ENCODE assay signal across 11 mouse cellular contexts in the genomic region with DNA sequence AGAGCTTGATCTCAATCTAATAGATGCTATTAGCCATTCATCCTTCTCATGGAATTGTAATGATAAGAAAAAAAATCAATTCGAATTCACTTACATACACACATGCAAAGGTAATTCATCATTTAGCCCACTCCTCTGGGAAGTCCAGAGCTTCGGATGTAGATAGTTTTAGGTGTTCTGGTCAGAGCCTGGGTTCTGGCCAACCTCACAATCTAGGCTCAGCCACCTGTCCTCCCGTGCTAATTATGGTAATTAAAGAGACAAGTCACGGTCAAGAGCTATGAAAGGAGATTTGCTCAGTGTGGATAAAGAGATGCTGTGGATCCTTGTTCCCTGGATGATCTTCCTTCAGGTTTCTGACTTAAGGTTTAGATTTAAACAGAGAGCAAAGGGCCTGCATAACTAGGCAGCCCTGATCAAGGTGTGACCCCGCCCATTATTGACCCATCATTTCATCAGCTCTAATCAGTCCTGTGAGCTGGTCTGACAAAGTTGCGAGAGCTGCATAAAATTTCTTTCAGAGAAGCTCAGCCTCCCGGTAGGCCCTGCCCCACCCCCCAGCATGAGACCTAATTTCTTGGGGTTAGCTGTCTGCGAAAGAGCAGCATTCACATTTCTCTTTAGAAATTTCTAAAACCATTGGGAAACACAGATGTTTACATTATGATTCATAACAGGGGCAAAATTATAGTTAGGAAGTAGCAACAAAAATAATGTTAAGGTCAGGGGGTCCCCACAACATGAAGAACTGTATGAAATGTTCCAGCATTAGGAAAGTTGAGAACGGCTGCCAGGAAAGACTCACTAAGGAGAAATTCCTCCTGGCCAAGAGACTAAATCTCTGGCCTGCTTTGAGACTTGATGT.
DNase-seq lines count a peak whose midpoint lies in the region; ATAC-seq and TF ChIP-seq lines count a peak whose summit lies in the region.
"Had no signal": no experiment of that assay in that cellular context is flagged by ENCODE, and none has a peak within 500 bp of the region (broad histone marks: within the 10 kb centered on the region; RNA-seq: fewer than 3 reads in every experiment).

No protein-coding gene starts in this region.

- WGBS in kidney, postnatal 0 days: 48% methylated on average over 9 of the region's 9 CpGs
- WGBS in cerebellum, adult 2 months: 52% methylated on average over 9 of the region's 9 CpGs
- WGBS in forebrain, embryonic 11.5 days: 45% methylated on average over 9 of the region's 9 CpGs
- WGBS in midbrain, embryonic 16.5 days: 37% methylated on average over 9 of the region's 9 CpGs

- no peaks in the 10 kb centered on the region for H3K9me3 ChIP-seq in kidney, postnatal 0 days (replicated peaks; ENCODE audit: low read length)
- no peaks in the 10 kb centered on the region for H3K9me3 ChIP-seq in forebrain, embryonic 11.5 days (ENCODE audit: control insufficient read depth, low read length)
- no peaks in the 10 kb centered on the region for H3K9me3 ChIP-seq in midbrain, embryonic 16.5 days (replicated peaks; ENCODE audit: control insufficient read depth, low read length, poor library complexity, severe bottlenecking)
- H3K9me3 ChIP-seq: lung, embryonic 15.5 days had no signal

- TF ChIP-seq CTCF in kidney, postnatal 0 days (IDR thresholded peaks at IDR 0.05; ENCODE audit: low read depth): no peak
- TF ChIP-seq CTCF in cerebellum, adult 2 months (IDR thresholded peaks at IDR 0.05; ENCODE audit: borderline replicate concordance, insufficient read depth, low read depth, low read length): no peak

- H3K36me3 ChIP-seq in kidney, postnatal 0 days (ENCODE audit: insufficient read depth, low read length): no peaks in the 10 kb centered on the region
- no peaks in the 10 kb centered on the region for H3K36me3 ChIP-seq in forebrain, embryonic 11.5 days (ENCODE audit: control insufficient read depth, insufficient read depth, low read length)
- H3K36me3 ChIP-seq in midbrain, embryonic 16.5 days (ENCODE audit: control insufficient read depth, insufficient read depth, low read length): no peaks in the 10 kb centered on the region
- H3K36me3 ChIP-seq: lung, embryonic 15.5 days had no signal

- H3K4me3 ChIP-seq in kidney, postnatal 0 days (replicated peaks; ENCODE audit: low read depth, low read length): no peak overlapping the region
- no peak overlapping the region for H3K4me3 ChIP-seq in cerebellum, adult 2 months (replicated peaks; ENCODE audit: insufficient read depth, low read depth, low read length)
- H3K4me3 ChIP-seq in forebrain, embryonic 11.5 days (ENCODE audit: low read depth, low read length): no peak overlapping the region; the same call in 1 of the 2 replicates
- no peak overlapping the region for H3K4me3 ChIP-seq in midbrain, embryonic 16.5 days (ENCODE audit: low read depth, low read length)
- H3K4me3 ChIP-seq: lung, embryonic 15.5 days had no signal

- peak; percentile 45 for DNase-seq in kidney, postnatal 0 days (ENCODE audit: low spot score)
- no peak for DNase-seq in kidney, postnatal 36 days
- peak; percentile 31 to 69 for DNase-seq in cerebellum, adult 2 months
- no peak for DNase-seq in forebrain, embryonic 11.5 days (ENCODE audit: low spot score)
- no peak for DNase-seq in layer of hippocampus, adult 9-11 months
- no peak for DNase-seq in kidney, postnatal 25 days
- DNase-seq: thymus, postnatal 36 days had no signal

- no peak overlapping the region for H3K27ac ChIP-seq in kidney, postnatal 0 days
- no peak overlapping the region for H3K27ac ChIP-seq in cerebellum, adult 2 months (ENCODE audit: insufficient read depth, low read length)
- H3K27ac ChIP-seq in forebrain, embryonic 11.5 days (ENCODE audit: low read depth, low read length): no peak overlapping the region
- H3K27ac ChIP-seq in midbrain, embryonic 16.5 days (ENCODE audit: low read length): no peak overlapping the region
- H3K27ac ChIP-seq: lung, embryonic 15.5 days had no signal

- H3K27me3 ChIP-seq in kidney, postnatal 0 days (ENCODE audit: insufficient read depth, low read length): no peaks in the 10 kb centered on the region
- no peaks in the 10 kb centered on the region for H3K27me3 ChIP-seq in cerebellum, adult 2 months (ENCODE audit: control insufficient read depth, insufficient read depth, low read length)
- H3K27me3 ChIP-seq in forebrain, embryonic 11.5 days (ENCODE audit: control insufficient read depth, insufficient read depth, low read length): no peaks in the 10 kb centered on the region
- H3K27me3 ChIP-seq in midbrain, embryonic 16.5 days (ENCODE audit: control insufficient read depth, insufficient read depth, low read depth, low read length): no peaks in the 10 kb centered on the region
- H3K27me3 ChIP-seq: lung, embryonic 15.5 days had no signal

- no peak overlapping the region for H3K4me2 ChIP-seq in kidney, postnatal 0 days (ENCODE audit: low read length)
- peak overlapping the region; percentile 8; the same call in 1 of the 2 replicates for H3K4me2 ChIP-seq in forebrain, embryonic 11.5 days (ENCODE audit: low read depth, low read length, severe bottlenecking)
- no peak overlapping the region for H3K4me2 ChIP-seq in midbrain, embryonic 16.5 days (ENCODE audit: low read length)
- H3K4me2 ChIP-seq: lung, embryonic 15.5 days had no signal

- TF ChIP-seq POLR2A in cerebellum, adult 2 months (IDR thresholded peaks at IDR 0.05; ENCODE audit: borderline replicate concordance, insufficient read depth, low read length): no peak

- H3K9ac ChIP-seq in kidney, postnatal 0 days (ENCODE audit: low read depth, low read length): no peak overlapping the region
- H3K9ac ChIP-seq in forebrain, embryonic 11.5 days (ENCODE audit: low read length): no peak overlapping the region
- no peak overlapping the region for H3K9ac ChIP-seq in midbrain, embryonic 16.5 days (ENCODE audit: low read depth, low read length)
- H3K9ac ChIP-seq: lung, embryonic 15.5 days had no signal

- H3K4me1 ChIP-seq in kidney, postnatal 0 days (replicated peaks; ENCODE audit: insufficient read depth, low read length): no peaks in the 10 kb centered on the region
- H3K4me1 ChIP-seq in cerebellum, adult 2 months (ENCODE audit: control insufficient read depth, insufficient read depth, low read length): peaks cover 7% of the 10 kb centered on the region; the same call in 1 of the 2 replicates
- H3K4me1 ChIP-seq in forebrain, embryonic 11.5 days (replicated peaks; ENCODE audit: control insufficient read depth, insufficient read depth, low read length): peaks cover 15% of the 10 kb centered on the region
- H3K4me1 ChIP-seq in midbrain, embryonic 16.5 days (ENCODE audit: control insufficient read depth, insufficient read depth, low read length): peaks cover 8% of the 10 kb centered on the region

- no peak for ATAC-seq in kidney, postnatal 0 days (replicated peaks; ENCODE audit: low FRiP score, low read depth)
- ATAC-seq in forebrain, embryonic 11.5 days (replicated peaks; ENCODE audit: low FRiP score): no peak
- peak; percentile 42; the same call in 1 of the 2 replicates for ATAC-seq in midbrain, embryonic 16.5 days
- ATAC-seq in CD4-positive, CD25-positive, alpha-beta regulatory T cell, adult 4 months: no peak
- ATAC-seq: activated CD4-positive, CD25-positive, alpha-beta regulatory T cell, adult 4 months had no signal

Comparison
In these comparisons a context has a peak if more than half of its experiments do, and no peak if none do; other contexts are left out.
1. DNase-seq: peak in kidney, postnatal 0 days (single experiment) and cerebellum, adult 2 months (2 of 2); none in kidney, postnatal 36 days (0 of 2), forebrain, embryonic 11.5 days (single experiment), layer of hippocampus, adult 9-11 months (single experiment) and kidney, postnatal 25 days (0 of 2).